Mouse (Mus musculus): ENCODE data around the gene Mrnip. TPM values are rescaled to one million over a fixed set of nuclear protein-coding genes. Genes with fewer than 3 reads are reported as not detected.

The Mrnip gene
- polyA plus RNA-seq, 1 experiment from 2014 or later: 15.5 TPM

DNA sequence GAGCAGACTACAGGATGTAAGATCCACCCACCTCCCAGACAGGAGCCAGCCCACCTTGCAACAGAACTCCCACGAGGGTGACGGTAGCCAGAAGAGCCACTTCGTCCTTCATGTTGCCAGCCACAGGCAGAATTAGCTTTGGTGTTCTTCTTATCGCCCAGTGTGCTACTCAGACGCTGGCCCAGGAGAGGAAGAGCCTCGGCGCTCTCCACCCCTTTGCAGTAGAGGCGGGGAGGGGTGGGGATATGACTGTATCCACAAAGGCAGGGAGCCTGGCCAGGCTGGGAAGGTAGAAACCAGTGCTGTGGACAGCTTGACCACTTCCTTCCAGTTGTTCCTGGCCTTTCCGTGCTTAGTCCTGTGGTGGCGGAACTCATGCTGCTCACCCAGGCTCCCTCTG is 64.1 kb downstream of the Mrnip start, which contains the start of gene Ltc4s:
TSS of gene Ltc4s (minus strand) at position 293 of the 400 bp plus-strand sequence.
- H3K4me2 ChIP-seq (replicated peaks; ENCODE audit: low read depth, low read length): peak within 1 kb of the TSS; percentile 87
- H3K27ac ChIP-seq (ENCODE audit: low read length): no peak within 1 kb of the TSS
- peak within 1 kb of the TSS; percentile 45; the same call in 1 of the 2 replicates for H3K9ac ChIP-seq (replicated peaks; ENCODE audit: low read depth, low read length)
- peaks cover 6% of the 10 kb centered on the region; the same call in 1 of the 2 replicates for H3K27me3 ChIP-seq (ENCODE audit: control insufficient read depth, insufficient read depth, low read length)
- H3K36me3 ChIP-seq (ENCODE audit: control insufficient read depth, insufficient read depth, low read length): peaks cover 16% of the 10 kb centered on the region
- 0 out of 2 replicates have a peak, but pooled peaks cover 8% of the 10 kb centered on the region for H3K4me1 ChIP-seq (ENCODE audit: control insufficient read depth, insufficient read depth, low read length)
- peak within 1 kb of the TSS; percentile 49 for H3K4me3 ChIP-seq (ENCODE audit: low read depth, low read length)
- ATAC-seq (ENCODE audit: insufficient number of reproducible peaks, insufficient read depth, low FRiP score, low read depth): no peak
- no peaks in the 10 kb centered on the region for H3K9me3 ChIP-seq (ENCODE audit: control insufficient read depth, low read depth, low read length)
- 49% methylated on average over 10 of the region's 10 CpGs for WGBS

DNA sequence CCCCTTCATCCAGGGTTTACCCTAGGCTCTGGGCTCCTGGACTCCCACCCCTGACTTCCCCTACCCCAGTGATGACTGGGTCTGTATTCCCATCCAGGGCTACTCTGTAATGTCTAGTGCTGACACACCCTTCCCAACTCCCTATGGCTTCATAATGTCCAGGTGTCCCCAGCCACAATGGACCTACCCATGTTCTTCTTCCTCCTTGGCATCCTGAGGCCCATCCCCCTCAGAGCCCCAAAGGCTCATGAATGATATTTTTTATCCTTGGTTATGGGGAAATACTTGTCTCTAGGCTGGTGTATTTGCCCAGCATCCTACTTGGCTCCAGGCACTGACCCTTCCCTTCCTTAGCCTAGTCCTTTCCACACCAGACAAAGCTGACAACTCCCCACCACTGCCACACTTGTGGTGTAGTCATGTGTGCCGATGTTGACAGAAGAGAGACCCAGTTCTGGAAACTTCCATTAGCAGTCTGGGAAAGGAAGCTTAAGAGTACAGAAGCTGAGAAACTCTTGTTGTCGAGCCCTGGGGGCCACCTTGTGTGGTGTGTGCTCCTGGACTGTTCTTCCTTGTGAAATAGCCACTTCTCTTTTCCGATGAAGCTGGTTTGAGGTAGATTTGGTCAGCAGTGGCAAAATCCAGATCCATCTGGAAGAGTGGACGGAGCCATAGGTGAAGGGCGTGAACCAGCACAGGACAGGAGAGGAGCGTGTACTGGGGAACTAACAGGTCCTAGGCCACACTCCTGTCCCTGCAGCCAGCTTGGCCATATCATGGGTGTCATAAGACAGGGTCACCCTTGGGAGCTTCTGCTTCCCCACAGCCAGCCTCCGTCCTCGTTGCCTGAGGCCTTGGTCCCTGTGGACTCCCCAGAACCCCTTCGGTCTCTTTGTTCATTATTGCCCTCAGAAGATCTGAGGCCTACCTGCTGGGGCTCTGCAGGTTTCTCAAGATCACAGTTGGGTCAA is 64.9 kb downstream of the Mrnip start:
- no peak overlapping the region for H3K9ac ChIP-seq (replicated peaks; ENCODE audit: low read depth, low read length)
- no peak overlapping the region for H3K27ac ChIP-seq (ENCODE audit: low read length)

DNA sequence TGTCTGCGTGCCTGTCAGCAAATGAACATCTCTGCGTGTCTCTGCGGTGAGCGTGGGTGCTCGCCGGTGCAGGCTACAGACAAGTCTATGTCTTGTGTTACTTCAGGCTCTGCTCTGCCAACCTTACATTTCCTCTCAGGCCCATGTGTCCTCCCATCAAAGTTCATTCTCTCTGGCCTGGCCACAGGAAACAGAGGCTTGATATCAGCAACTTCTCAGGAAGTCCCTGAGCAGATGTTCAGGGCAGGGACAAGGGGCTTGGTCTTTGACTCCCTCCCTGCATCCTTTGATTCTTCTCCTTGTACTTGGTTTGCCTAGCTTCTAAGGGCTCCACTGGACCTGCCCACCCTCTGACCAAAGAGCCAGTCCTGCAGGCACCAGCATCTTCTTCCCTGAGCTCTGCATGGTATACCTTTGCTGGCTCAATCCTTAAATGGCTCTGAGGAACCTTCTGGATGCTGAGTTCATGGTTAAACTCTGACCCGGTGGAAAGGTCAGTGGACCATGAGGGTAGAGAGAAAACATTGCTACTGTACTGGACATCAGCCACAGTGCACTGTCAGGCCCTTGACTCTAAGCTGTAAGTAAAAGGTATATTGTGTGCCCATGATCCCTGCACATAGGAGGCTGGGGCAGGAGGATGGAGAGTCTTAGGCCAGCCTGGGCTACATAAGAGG is 66.1 kb downstream of the Mrnip start:
- WGBS: 91% methylated on average over 7 of the region's 7 CpGs
- no peak for ATAC-seq (ENCODE audit: insufficient number of reproducible peaks, insufficient read depth, low FRiP score, low read depth)

More for the DNA sequence above, 64.9 kb downstream of the Mrnip start:
- WGBS: 90% methylated on average over 9 of the region's 9 CpGs
- no peak for ATAC-seq (ENCODE audit: insufficient number of reproducible peaks, insufficient read depth, low FRiP score, low read depth)
- H3K27me3 ChIP-seq (ENCODE audit: control insufficient read depth, insufficient read depth, low read length): peaks cover 6% of the 10 kb centered on the region; the same call in 1 of the 2 replicates
- H3K9me3 ChIP-seq (ENCODE audit: control insufficient read depth, low read depth, low read length): no peaks in the 10 kb centered on the region
- 0 out of 2 replicates have a peak, but pooled peaks cover 8% of the 10 kb centered on the region for H3K4me1 ChIP-seq (ENCODE audit: control insufficient read depth, insufficient read depth, low read length)
- H3K36me3 ChIP-seq (ENCODE audit: control insufficient read depth, insufficient read depth, low read length): peaks cover 9% of the 10 kb centered on the region
- no peak overlapping the region for H3K4me3 ChIP-seq (ENCODE audit: low read depth, low read length)
- no peak overlapping the region for H3K4me2 ChIP-seq (replicated peaks; ENCODE audit: low read depth, low read length)

DNA sequence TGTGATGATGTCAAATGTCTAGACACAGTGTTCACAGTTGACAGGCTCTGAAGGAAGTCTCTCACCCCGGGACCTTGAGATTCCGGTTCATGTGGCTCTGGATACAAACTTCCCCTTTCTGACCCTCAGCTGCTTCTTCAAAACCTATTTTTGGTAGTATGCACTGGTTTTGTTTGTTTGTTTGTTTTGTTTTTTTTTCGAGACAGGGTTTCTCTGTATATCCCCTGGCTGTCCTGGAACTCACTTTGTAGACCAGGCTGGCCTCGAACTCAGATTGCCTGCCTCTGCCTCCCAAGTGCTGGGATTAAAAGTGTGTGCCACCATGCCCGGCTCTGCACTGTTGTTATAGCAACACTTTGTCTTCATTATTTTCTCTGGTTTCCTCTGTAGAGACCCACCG is 69.7 kb downstream of the Mrnip start:
- WGBS: 76% methylated on average over 6 of the region's 6 CpGs
- Histone ChIP-seq H3K27ac (ENCODE audit: low read length) (no peak overlapping the region), H3K36me3 (ENCODE audit: control insufficient read depth, insufficient read depth, low read length) (no peaks in the 10 kb centered on the region), H3K9ac (replicated peaks; ENCODE audit: low read depth, low read length) (no peak overlapping the region), H3K4me1 (ENCODE audit: control insufficient read depth, insufficient read depth, low read length) (no peaks in the 10 kb centered on the region), H3K9me3 (ENCODE audit: control insufficient read depth, low read depth, low read length) (no peaks in the 10 kb centered on the region), H3K27me3 (ENCODE audit: control insufficient read depth, insufficient read depth, low read length) (no peaks in the 10 kb centered on the region), H3K4me2 (replicated peaks; ENCODE audit: low read depth, low read length) (no peak overlapping the region), H3K4me3 (ENCODE audit: low read depth, low read length) (no peak overlapping the region)
- no peak for ATAC-seq (ENCODE audit: insufficient number of reproducible peaks, insufficient read depth, low FRiP score, low read depth)

More for the DNA sequence above, 66.1 kb downstream of the Mrnip start:
- no peaks in the 10 kb centered on the region; the same call in 1 of the 2 replicates for H3K36me3 ChIP-seq (ENCODE audit: control insufficient read depth, insufficient read depth, low read length)
- H3K27ac ChIP-seq (ENCODE audit: low read length): no peak overlapping the region
- no peak overlapping the region for H3K9ac ChIP-seq (replicated peaks; ENCODE audit: low read depth, low read length)
- 0 out of 2 replicates have a peak, but pooled peaks cover 8% of the 10 kb centered on the region for H3K4me1 ChIP-seq (ENCODE audit: control insufficient read depth, insufficient read depth, low read length)
- no peak overlapping the region for H3K4me3 ChIP-seq (ENCODE audit: low read depth, low read length)
- peaks cover 6% of the 10 kb centered on the region; the same call in 1 of the 2 replicates for H3K27me3 ChIP-seq (ENCODE audit: control insufficient read depth, insufficient read depth, low read length)
- no peak overlapping the region for H3K4me2 ChIP-seq (replicated peaks; ENCODE audit: low read depth, low read length)
- no peaks in the 10 kb centered on the region for H3K9me3 ChIP-seq (ENCODE audit: control insufficient read depth, low read depth, low read length)

DNA sequence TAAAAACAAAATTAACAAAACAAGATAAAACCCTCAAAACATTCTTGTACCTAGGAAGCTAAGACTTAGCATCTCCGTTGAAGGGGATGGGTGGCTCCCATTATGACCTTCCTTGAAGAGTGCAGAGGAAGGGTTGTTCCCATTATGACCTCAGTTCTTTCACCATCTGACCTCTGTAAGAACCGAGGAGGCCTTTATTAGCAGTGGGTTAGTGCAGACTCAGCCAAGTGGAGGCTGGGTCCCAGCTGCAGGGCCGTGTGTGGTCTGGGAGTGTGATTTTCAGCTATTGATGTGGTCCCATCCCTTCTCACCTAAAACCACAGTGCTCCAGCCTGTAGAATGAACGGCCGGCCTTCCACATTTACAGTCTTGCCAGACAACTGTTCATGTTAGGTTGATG is 71.0 kb downstream of the Mrnip start:
- Histone ChIP-seq H3K4me1 (ENCODE audit: control insufficient read depth, insufficient read depth, low read length) (no peaks in the 10 kb centered on the region), H3K4me3 (ENCODE audit: low read depth, low read length) (no peak overlapping the region), H3K27me3 (ENCODE audit: control insufficient read depth, insufficient read depth, low read length) (no peaks in the 10 kb centered on the region), H3K27ac (ENCODE audit: low read length) (no peak overlapping the region), H3K4me2 (replicated peaks; ENCODE audit: low read depth, low read length) (no peak overlapping the region), H3K9me3 (ENCODE audit: control insufficient read depth, low read depth, low read length) (no peaks in the 10 kb centered on the region), H3K9ac (replicated peaks; ENCODE audit: low read depth, low read length) (no peak overlapping the region), H3K36me3 (ENCODE audit: control insufficient read depth, insufficient read depth, low read length) (no peaks in the 10 kb centered on the region)
- WGBS: 76% methylated on average over 5 of the region's 5 CpGs
- ATAC-seq (ENCODE audit: insufficient number of reproducible peaks, insufficient read depth, low FRiP score, low read depth): no peak

DNA sequence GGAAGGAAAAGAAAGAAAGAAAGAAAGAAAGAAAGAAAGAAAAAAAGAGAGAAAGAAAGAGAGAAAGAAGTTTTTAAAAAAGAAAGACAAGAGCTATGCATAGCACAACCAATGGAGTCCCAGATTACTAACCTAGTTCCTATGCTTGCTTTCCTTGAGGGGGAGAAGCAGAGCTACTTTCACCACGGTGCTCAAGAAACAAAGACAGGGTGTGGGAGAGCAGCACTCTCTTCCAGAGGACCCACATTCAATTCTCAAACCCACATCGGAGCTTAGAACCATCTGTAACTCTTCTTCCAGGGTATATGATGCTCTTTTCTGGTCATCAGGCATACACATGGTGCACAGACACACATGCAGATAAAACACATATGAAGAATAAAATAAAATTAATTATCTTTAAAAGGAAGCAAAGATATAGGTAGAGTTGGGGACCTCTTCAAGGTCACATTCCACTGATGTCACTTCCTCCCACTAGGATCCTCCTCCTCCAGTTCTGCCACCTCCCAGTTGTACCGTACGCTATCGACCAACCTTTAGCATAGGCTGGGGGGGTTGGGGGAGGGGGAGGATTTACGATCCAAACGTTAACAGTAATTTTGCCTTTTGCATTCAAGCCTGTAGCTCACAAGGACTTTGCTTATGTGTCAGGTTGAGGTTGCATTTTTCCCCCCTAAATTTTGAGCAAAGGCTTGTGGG is 74.4 kb downstream of the Mrnip start:
- H3K9me3 ChIP-seq (ENCODE audit: control insufficient read depth, low read depth, low read length): no peaks in the 10 kb centered on the region
- H3K36me3 ChIP-seq (ENCODE audit: control insufficient read depth, insufficient read depth, low read length): no peaks in the 10 kb centered on the region
- no peak overlapping the region for H3K4me2 ChIP-seq (replicated peaks; ENCODE audit: low read depth, low read length)
- no peak for ATAC-seq (ENCODE audit: insufficient number of reproducible peaks, insufficient read depth, low FRiP score, low read depth)
- no peaks in the 10 kb centered on the region for H3K27me3 ChIP-seq (ENCODE audit: control insufficient read depth, insufficient read depth, low read length)
- 0 out of 2 replicates have a peak, but pooled peaks cover 5% of the 10 kb centered on the region for H3K4me1 ChIP-seq (ENCODE audit: control insufficient read depth, insufficient read depth, low read length)
- no peak overlapping the region for H3K27ac ChIP-seq (ENCODE audit: low read length)
- WGBS: 79% methylated on average over 7 of the region's 7 CpGs
- H3K4me3 ChIP-seq (ENCODE audit: low read depth, low read length): no peak overlapping the region
- no peak overlapping the region for H3K9ac ChIP-seq (replicated peaks; ENCODE audit: low read depth, low read length)
